Mouse (Mus musculus) stomach, embryonic 16.5 days (tissue): ENCODE measurements around the gene Gucy2c. TPM values are rescaled to one million over a fixed set of nuclear protein-coding genes. Genes with fewer than 3 reads are reported as not detected.

Source experiments
- ATAC-seq: fragments of 200-750 bp; cut with Nextera tagmentation; 2 replicates; pipeline ENCODE4 v1.8.0; 2017; ENCODE audit warnings: moderate number of reproducible peaks, moderate TSS enrichment; ENCODE audit not compliant: insufficient read depth, low FRiP score
- H3K27ac ChIP-seq: fragments of 300-500 bp; sonication (generic); 2 replicates; pipeline ENCODE4 v1.5.1; 2014; ENCODE audit warnings: low read length
- H3K27me3 ChIP-seq: fragments of 300-500 bp; sonication (generic); 2 replicates; pipeline ENCODE4 v1.6.1; 2014; ENCODE audit warnings: low read length, control low read depth, mixed read lengths; ENCODE audit not compliant: control insufficient read depth, insufficient read depth
- H3K36me3 ChIP-seq: fragments of 300-500 bp; sonication (generic); 2 replicates; pipeline ENCODE4 v1.6.1; 2014; ENCODE audit warnings: low read length; ENCODE audit not compliant: control insufficient read depth, insufficient read depth
- H3K4me1 ChIP-seq: fragments of 300-500 bp; sonication (generic); 2 replicates; pipeline ENCODE4 v1.6.1; 2014; ENCODE audit warnings: low read length, control low read depth, mixed read lengths; ENCODE audit not compliant: control insufficient read depth, insufficient read depth
- H3K4me2 ChIP-seq: fragments of 300-500 bp; sonication (generic); 2 replicates; pipeline ENCODE4 v1.6.1; 2014; ENCODE audit warnings: low read depth, low read length, mixed read lengths
- H3K4me3 ChIP-seq: fragments of 300-500 bp; sonication (generic); replicated peaks from 2 replicates; pipeline ENCODE4 v1.5.1; 2014; ENCODE audit warnings: mild to moderate bottlenecking, low read length
- H3K9ac ChIP-seq: fragments of 300-500 bp; sonication (generic); 2 replicates; pipeline ENCODE4 v1.6.1; 2014; ENCODE audit warnings: low read length
- H3K9me3 ChIP-seq: fragments of 300-500 bp; sonication (generic); replicated peaks from 2 replicates; pipeline ENCODE4 v1.6.1; 2016; ENCODE audit warnings: low read length, control low read depth; ENCODE audit not compliant: control insufficient read depth
- WGBS: fragments of 180-500 bp; shearing (Covaris S2); extraction: QIAGEN DNeasy Blood & Tissue Kit; methylation state at CpG from one replicate; pipeline ENCODE4 v1.1.7; 2014; 5-methylcytosine and 5-hydroxymethylcytosine counted together
- polyA plus RNA-seq: library from polyadenylated mRNA; unstranded; fragments of >200 nt; fragmentation: Nextera tagmentation; extraction: Ambion mirVana; gene quantifications from 2 replicates; pipeline ENCODE4 v1.2.1, GENCODE M21; 2015

Gucy2c gene
- polyA plus RNA-seq, 1 experiment from 2014 or later: 8.7 TPM

DNA sequence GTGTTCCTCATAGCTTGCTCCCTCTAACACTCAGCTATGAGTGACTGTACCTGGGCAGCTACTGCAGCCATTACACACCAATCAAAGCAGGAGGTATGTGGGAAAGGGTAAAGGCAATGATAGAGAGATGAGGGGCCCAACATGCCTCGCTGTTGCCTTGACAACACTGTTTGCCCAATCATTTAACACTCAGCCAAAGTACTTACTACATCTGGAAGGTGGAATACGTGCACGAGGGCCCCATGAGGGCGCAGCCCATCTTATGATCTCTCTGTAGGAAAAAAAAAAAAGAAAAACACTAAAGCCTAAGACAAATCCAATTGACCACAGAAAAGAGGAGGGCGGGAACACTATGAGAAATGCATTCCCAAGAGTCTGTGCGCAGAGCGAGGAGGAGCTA, 11.7 kb downstream of the Gucy2c start:
- no peak for ATAC-seq
- Histone ChIP-seq H3K36me3 (no peaks in the 10 kb centered on the region), H3K4me1 (no peaks in the 10 kb centered on the region), H3K27me3 (no peaks in the 10 kb centered on the region), H3K27ac (no peak overlapping the region), H3K4me2 (no peak overlapping the region), H3K9me3 (no peaks in the 10 kb centered on the region), H3K4me3 (no peak overlapping the region), H3K9ac (no peak overlapping the region)
- 66% methylated on average over 7 of the region's 7 CpGs for WGBS

DNA sequence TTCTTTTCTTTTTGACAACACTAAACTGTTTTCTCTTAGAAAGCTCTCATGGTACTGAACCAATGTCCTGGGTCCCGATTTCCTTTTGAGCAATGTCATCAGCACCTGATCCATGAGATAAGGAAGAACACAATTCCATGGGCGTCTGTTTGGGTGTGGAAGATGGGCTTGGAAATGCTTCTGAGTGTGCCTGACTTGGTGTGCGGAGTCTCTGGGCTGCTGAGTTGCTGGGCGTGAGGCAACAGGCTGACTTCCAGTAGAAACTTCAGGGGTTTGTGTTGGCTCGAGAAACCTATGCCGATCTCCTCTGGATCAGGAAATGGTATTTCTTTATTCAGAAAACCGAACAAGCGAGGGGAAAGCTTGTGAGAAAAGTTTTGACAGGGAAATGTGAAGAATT, 12.4 kb downstream of the Gucy2c start:
- H3K9me3 ChIP-seq: no peaks in the 10 kb centered on the region
- H3K36me3 ChIP-seq: no peaks in the 10 kb centered on the region
- no peak for ATAC-seq
- no peak overlapping the region for H3K4me3 ChIP-seq
- H3K4me2 ChIP-seq: no peak overlapping the region
- no peaks in the 10 kb centered on the region for H3K27me3 ChIP-seq
- H3K9ac ChIP-seq: no peak overlapping the region
- 84% methylated on average over 8 of the region's 8 CpGs for WGBS
- no peak overlapping the region for H3K27ac ChIP-seq
- H3K4me1 ChIP-seq: no peaks in the 10 kb centered on the region

DNA sequence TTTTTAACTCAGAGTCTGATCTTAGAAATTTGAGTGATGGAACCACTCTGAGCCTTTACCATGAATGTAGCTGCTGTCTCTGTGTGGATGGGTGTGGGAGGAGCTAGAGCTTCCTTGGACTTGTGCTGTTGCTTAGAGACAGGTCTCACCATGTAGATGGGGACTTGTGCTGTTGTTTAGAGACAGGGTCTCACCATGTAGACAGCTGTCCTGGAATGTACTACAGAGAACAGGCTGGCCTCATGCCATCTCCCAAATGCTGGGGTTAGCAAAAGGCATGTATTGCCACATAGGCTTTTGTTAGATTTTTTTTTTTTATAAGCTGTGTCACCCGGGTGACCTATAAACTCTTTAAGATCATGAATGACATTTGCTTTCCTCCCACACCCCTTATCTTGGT, 17.7 kb downstream of the Gucy2c start:
- H3K4me2 ChIP-seq: no peak overlapping the region
- H3K4me3 ChIP-seq: no peak overlapping the region
- ATAC-seq: 0 out of 2 replicates have a peak, but pooled peaks have one; percentile 33
- no peaks in the 10 kb centered on the region for H3K4me1 ChIP-seq
- no peak overlapping the region for H3K27ac ChIP-seq
- 41% methylated on average over 1 of the region's 1 CpGs for WGBS
- no peaks in the 10 kb centered on the region for H3K9me3 ChIP-seq
- no peak overlapping the region for H3K9ac ChIP-seq
- H3K27me3 ChIP-seq: no peaks in the 10 kb centered on the region
- H3K36me3 ChIP-seq: no peaks in the 10 kb centered on the region

DNA sequence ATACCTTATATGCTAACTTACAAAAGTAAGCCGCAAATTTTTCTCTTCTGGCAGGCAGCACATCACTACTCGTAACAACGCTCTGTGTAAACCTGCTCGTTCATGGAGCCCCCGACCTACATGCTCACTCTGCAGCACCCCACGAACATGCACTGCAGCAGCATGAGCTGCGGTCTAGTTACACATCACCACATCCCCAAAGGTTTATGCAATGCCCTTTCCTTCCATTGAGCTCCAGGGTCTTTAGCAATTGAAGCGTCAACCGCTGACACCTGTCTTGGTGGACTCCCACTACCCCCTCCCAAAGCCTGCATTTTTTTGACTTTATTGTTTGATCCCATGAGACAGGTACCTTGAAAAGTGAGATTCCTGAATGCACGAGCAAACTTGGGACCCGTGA, 31.0 kb downstream of the Gucy2c start:
- WGBS: 81% methylated on average over 11 of the region's 11 CpGs
- no peak overlapping the region for H3K27ac ChIP-seq
- H3K36me3 ChIP-seq: no peaks in the 10 kb centered on the region
- no peak for ATAC-seq
- no peaks in the 10 kb centered on the region for H3K9me3 ChIP-seq
- H3K4me1 ChIP-seq: no peaks in the 10 kb centered on the region
- no peak overlapping the region for H3K4me2 ChIP-seq
- H3K27me3 ChIP-seq: no peaks in the 10 kb centered on the region
- no peak overlapping the region for H3K9ac ChIP-seq
- H3K4me3 ChIP-seq: no peak overlapping the region

DNA sequence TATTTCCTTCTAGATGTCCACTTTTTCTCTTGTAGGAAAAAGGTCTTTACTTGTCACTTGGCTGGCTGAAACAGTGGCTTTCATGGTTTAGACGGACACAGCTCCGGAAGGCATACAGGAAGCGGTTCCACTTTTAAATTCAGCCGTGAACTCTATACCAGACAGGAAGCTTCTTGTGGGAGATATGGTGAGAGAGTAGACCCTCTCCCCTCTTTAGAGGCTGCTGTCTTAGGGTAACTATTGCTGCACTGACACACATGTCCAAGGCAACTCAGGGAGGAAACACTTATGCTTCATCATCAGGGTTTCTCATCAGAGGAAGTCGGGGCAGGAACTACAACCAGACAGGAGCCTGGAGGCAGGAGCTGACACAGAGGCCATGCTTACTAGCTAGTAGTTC, 36.0 kb downstream of the Gucy2c start:
- H3K27me3 ChIP-seq: no peaks in the 10 kb centered on the region
- 64% methylated on average over 5 of the region's 5 CpGs for WGBS
- ATAC-seq: no peak
- no peaks in the 10 kb centered on the region for H3K36me3 ChIP-seq
- no peak overlapping the region for H3K27ac ChIP-seq
- H3K9ac ChIP-seq: no peak overlapping the region
- H3K9me3 ChIP-seq: no peaks in the 10 kb centered on the region
- H3K4me2 ChIP-seq: no peak overlapping the region
- no peak overlapping the region for H3K4me3 ChIP-seq
- 0 out of 2 replicates have a peak, but pooled peaks cover 4% of the 10 kb centered on the region for H3K4me1 ChIP-seq

DNA sequence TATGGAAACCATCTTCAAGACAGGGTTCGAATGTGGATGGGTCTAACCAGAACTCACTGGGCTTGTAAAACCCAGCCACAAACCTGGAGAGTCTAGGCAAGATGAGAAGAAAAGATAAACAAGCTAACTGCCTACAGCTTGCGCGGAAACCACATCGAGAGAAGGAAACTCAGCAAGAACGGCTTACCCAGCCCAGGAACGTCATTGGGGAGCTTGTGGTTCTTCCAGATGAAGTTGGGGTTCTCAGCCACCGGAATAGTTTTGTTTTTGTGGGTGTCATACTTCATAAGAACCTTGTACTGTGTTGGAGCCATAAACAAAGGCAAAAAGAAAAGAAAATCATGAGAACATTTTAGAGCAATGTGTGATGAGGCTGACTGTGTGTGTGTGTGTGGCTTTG, 37.8 kb downstream of the Gucy2c start:
- Histone ChIP-seq H3K9ac (no peak overlapping the region), H3K9me3 (no peaks in the 10 kb centered on the region), H3K4me3 (no peak overlapping the region), H3K27ac (no peak overlapping the region), H3K4me1 (0 out of 2 replicates have a peak, but pooled peaks cover 4% of the 10 kb centered on the region), H3K36me3 (no peaks in the 10 kb centered on the region), H3K27me3 (no peaks in the 10 kb centered on the region), H3K4me2 (no peak overlapping the region)
- 69% methylated on average over 7 of the region's 7 CpGs for WGBS
- ATAC-seq: no peak

DNA sequence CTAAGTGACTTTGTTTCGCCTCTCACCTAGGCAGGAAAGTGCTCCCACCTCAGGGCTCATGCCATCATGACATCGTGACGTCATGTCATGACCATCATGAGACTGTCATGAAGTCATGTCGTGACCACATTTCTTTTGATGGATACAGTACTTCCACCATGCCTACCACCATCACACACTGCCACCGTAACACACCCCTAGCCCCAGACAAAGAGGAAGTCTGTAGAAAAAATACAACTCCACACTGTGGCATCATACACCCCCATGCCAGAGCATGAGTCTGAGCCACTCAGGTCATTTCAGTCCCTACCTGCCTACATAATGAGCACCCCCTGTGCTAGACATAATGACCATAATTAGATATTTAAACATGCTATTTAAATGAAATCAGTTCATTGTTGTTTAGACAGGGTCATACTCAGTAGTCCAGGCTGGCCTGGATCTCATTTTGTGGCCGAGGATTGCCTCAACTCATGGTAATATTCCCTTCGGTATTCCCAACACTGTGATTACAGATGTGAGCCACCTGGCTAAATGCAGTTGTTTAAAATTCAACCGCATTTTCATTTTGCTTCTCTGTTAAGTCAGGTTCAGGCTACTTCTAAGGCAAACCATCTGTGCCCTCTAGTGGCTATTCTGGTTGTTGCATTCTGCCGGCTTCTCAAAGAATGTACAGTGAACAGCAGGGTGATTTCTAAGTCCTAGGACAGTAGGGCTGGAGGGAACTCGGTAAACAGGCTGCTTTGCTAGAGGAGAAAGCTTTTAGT, 39.0 kb downstream of the Gucy2c start:
- Histone ChIP-seq H3K9ac (no peak overlapping the region), H3K27ac (no peak overlapping the region), H3K36me3 (no peaks in the 10 kb centered on the region), H3K4me3 (no peak overlapping the region), H3K4me1 (0 out of 2 replicates have a peak, but pooled peaks cover 4% of the 10 kb centered on the region), H3K4me2 (no peak overlapping the region), H3K27me3 (no peaks in the 10 kb centered on the region), H3K9me3 (no peaks in the 10 kb centered on the region)
- 35% methylated on average over 10 of the region's 10 CpGs for WGBS
- peak; percentile 69 for ATAC-seq

DNA sequence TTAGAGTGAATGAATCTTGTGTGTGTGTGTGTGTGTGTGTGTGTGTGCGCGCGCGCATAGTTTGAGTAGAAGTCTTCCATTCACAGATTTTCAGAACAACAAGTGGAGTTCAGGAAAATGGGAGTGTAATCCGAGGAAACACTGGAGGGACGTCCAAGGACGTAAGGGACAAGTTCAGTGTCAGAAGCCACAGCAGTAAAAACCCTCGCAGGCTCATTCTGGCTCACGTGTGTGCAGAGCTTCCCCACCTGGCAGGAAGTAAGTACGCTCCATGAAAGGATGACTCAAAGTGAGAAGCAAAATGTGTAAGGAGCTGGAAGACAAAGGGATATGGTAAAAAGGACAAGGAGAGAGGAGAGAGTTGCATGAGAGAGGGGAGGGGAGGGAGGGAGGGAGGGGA, 40.3 kb downstream of the Gucy2c start:
- no peaks in the 10 kb centered on the region for H3K27me3 ChIP-seq

DNA sequence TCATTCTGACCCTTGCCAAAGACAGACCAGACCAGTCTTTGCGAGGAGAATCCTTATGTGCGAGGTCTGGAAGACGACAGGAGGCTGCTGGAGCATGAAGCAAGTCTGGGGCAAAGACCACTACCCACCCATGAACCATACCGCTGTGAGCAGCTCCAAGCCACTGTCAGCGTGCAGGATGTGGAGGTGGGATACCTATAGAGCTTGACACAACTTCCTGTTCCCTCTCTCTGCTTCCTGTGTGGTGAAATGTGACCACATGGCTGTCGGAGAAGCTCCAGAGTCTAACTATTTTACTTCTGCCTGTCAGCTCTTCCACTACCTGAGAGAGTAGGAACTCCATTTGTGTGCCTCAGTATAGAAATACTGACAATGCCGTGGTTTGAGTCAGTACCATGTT, 45.8 kb downstream of the Gucy2c start:
- 78% methylated on average over 7 of the region's 7 CpGs for WGBS
- Histone ChIP-seq H3K27me3 (no peaks in the 10 kb centered on the region), H3K9ac (no peak overlapping the region), H3K9me3 (no peaks in the 10 kb centered on the region), H3K36me3 (no peaks in the 10 kb centered on the region), H3K4me1 (no peaks in the 10 kb centered on the region), H3K4me2 (no peak overlapping the region), H3K27ac (no peak overlapping the region), H3K4me3 (no peak overlapping the region)
- no peak for ATAC-seq

More for the DNA sequence above, 40.3 kb downstream of the Gucy2c start:
- Histone ChIP-seq H3K9me3 (no peaks in the 10 kb centered on the region), H3K36me3 (no peaks in the 10 kb centered on the region), H3K4me3 (no peak overlapping the region), H3K27ac (no peak overlapping the region), H3K9ac (no peak overlapping the region), H3K4me1 (0 out of 2 replicates have a peak, but pooled peaks cover 4% of the 10 kb centered on the region), H3K4me2 (no peak overlapping the region)
- ATAC-seq: no peak
- WGBS: 84% methylated on average over 10 of the region's 10 CpGs
